Mouse (Mus musculus) E14TG2a.4 (cell line): ENCODE data around the gene Slco1a6.

Source experiments
- CTCF ChIP-seq: conservative IDR thresholded peaks from 2 replicates; pipeline ENCODE4 v1.5.1; 2014; ENCODE audit warnings: low read length
- POU5F1 ChIP-seq: IDR thresholded peaks from 2 replicates; pipeline ENCODE4 v1.6.1; 2014; ENCODE audit warnings: low read length, borderline replicate concordance

DNA sequence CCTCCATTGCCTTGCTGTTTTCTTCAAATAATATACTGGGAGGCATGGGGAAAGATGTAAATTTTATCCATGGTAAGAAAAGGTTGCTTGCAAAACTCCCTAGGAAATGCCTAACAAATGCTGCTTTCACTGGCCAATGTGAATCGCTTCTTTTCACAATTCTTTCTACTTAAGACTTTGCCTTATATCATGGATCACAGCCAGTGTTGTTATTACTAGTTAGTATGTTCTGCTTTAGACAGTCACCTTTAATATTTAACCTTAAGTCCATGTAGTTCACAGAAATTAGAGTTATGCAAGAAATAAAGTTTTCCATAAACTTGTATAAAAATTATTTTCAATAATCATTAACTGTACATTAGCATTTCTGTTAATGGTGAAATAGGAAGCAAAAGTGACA lies 60.0 kb downstream of the Slco1a6 start:
- no peak for TF ChIP-seq CTCF
- TF ChIP-seq POU5F1, result no peak
